ENCODE assay signal across 10 mouse cellular contexts in the genomic region with DNA sequence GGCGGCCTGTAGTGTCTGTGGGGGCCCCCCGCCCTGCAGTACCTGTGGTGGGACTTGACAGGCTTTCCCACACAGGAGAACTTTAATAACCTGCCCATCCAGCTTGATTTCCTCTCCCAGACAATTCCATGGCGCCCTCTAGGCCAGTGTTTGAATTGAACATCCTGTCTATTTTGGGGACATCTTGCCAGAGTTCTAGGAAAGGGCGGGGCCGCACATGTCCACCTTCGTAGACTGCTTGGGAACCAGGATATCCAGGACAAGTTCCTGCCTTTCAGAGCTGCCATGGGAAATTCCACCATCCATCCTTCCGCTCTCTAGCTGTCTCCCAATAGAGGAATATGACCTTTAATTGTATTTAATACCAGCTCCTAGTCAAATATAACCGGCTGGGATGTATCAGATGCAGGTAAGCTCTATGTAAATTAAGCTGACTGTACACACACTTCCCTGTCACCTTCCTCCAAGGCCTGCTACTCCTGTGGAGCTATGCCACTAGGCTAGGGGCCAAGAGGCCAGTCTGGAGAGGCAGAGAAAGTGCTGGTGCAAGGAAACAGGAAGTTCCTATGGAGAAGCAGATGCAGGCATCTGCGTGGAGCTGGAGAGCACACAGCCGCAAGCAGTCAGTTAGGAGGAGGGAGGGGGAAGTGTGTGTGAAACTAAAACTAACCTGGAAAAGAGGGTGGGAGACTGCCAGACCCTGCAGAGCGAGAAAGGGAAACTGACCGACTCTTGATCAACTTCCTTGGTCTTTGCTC. TPM values are rescaled to one million over a fixed set of nuclear protein-coding genes. Genes with fewer than 3 reads are reported as not detected.
A peak's percentile ranks its signal among the peaks of the same experiment; 100 is the strongest.
DNase-seq lines count a peak whose midpoint lies in the region; ATAC-seq lines count a peak whose summit lies in the region.
"Had no signal": no experiment of that assay in that cellular context is flagged by ENCODE, and none has a peak within 500 bp of the region (broad histone marks: within the 10 kb centered on the region; RNA-seq: fewer than 3 reads in every experiment).

No protein-coding gene starts in this region.

- no peak overlapping the region for H3K27ac ChIP-seq in liver, embryonic 12.5 days
- H3K27ac ChIP-seq in heart, embryonic 13.5 days (replicated peaks) = peak overlapping the region; percentile 53
- H3K27ac ChIP-seq in midbrain, embryonic 14.5 days (replicated peaks; ENCODE audit: low read depth, low read length) = no peak overlapping the region
- H3K27ac ChIP-seq: neural tube, embryonic 12.5 days had no signal

- H3K27me3 ChIP-seq in liver, embryonic 12.5 days (replicated peaks) = peaks cover 63% of the 10 kb centered on the region
- no peaks in the 10 kb centered on the region for H3K27me3 ChIP-seq in heart, embryonic 13.5 days (replicated peaks)
- no peaks in the 10 kb centered on the region for H3K27me3 ChIP-seq in midbrain, embryonic 14.5 days (ENCODE audit: control insufficient read depth, insufficient read depth, low read length)
- H3K27me3 ChIP-seq: neural tube, embryonic 12.5 days had no signal

- WGBS in liver, embryonic 12.5 days (ENCODE audit: insufficient replicate concordance) = 58% methylated on average over 12 of the region's 12 CpGs
- WGBS in heart, embryonic 13.5 days = 73% methylated on average over 12 of the region's 12 CpGs
- 89% methylated on average over 12 of the region's 12 CpGs for WGBS in midbrain, embryonic 14.5 days

- no peak for ATAC-seq in liver, embryonic 12.5 days
- no peak for ATAC-seq in heart, embryonic 13.5 days (ENCODE audit: extremely low read depth, insufficient number of reproducible peaks, low FRiP score, low TSS enrichment)
- ATAC-seq in neutrophil, adult 5-6 weeks (ENCODE audit: extremely low read depth, insufficient number of reproducible peaks, low FRiP score, poor library complexity, severe bottlenecking) = 0 out of 2 replicates have a peak, but pooled peaks have one; percentile 13
- ATAC-seq in midbrain, embryonic 14.5 days (ENCODE audit: low FRiP score, low TSS enrichment) = no peak

- H3K9me3 ChIP-seq in liver, embryonic 12.5 days (replicated peaks) = no peaks in the 10 kb centered on the region
- no peaks in the 10 kb centered on the region for H3K9me3 ChIP-seq in heart, embryonic 13.5 days
- H3K9me3 ChIP-seq in midbrain, embryonic 14.5 days (ENCODE audit: control insufficient read depth, low read length) = no peaks in the 10 kb centered on the region
- H3K9me3 ChIP-seq: neural tube, embryonic 12.5 days had no signal

- H3K36me3 ChIP-seq in liver, embryonic 12.5 days = 0 out of 2 replicates have a peak, but pooled peaks cover 2% of the 10 kb centered on the region
- H3K36me3 ChIP-seq in heart, embryonic 13.5 days = peaks cover 58% of the 10 kb centered on the region
- peaks cover 23% of the 10 kb centered on the region for H3K36me3 ChIP-seq in midbrain, embryonic 14.5 days (ENCODE audit: control insufficient read depth, insufficient read depth, low read length)

- peaks cover 38% of the 10 kb centered on the region for H3K4me1 ChIP-seq in liver, embryonic 12.5 days
- peaks cover 60% of the 10 kb centered on the region for H3K4me1 ChIP-seq in heart, embryonic 13.5 days
- no peaks in the 10 kb centered on the region for H3K4me1 ChIP-seq in midbrain, embryonic 14.5 days (ENCODE audit: control insufficient read depth, insufficient read depth, low read length)
- H3K4me1 ChIP-seq: neural tube, embryonic 12.5 days had no signal

- H3K4me2 ChIP-seq in liver, embryonic 12.5 days = no peak overlapping the region
- no peak overlapping the region for H3K4me2 ChIP-seq in heart, embryonic 13.5 days
- no peak overlapping the region for H3K4me2 ChIP-seq in midbrain, embryonic 14.5 days (ENCODE audit: low read length)
- H3K4me2 ChIP-seq: neural tube, embryonic 12.5 days had no signal

- H3K4me3 ChIP-seq in liver, embryonic 12.5 days = no peak overlapping the region
- H3K4me3 ChIP-seq in heart, embryonic 13.5 days = no peak overlapping the region
- H3K4me3 ChIP-seq in midbrain, embryonic 14.5 days (replicated peaks; ENCODE audit: low read depth, low read length) = no peak overlapping the region
- H3K4me3 ChIP-seq: neural tube, embryonic 12.5 days had no signal

- DNase-seq in liver = peak; percentile 29
- peak; percentile 71 to 84 for DNase-seq in kidney, postnatal 25 days
- no peak for DNase-seq in layer of hippocampus, adult 11-12 months (ENCODE audit: low spot score)
- no peak for DNase-seq in midbrain, embryonic 14.5 days
- no peak for DNase-seq in right cerebral cortex, adult 2 months (ENCODE audit: low spot score in 2 of 2)

- H3K9ac ChIP-seq in liver, embryonic 12.5 days = no peak overlapping the region
- no peak overlapping the region for H3K9ac ChIP-seq in heart, embryonic 13.5 days
- H3K9ac ChIP-seq in midbrain, embryonic 14.5 days (replicated peaks; ENCODE audit: low read length) = no peak overlapping the region
- H3K9ac ChIP-seq: neural tube, embryonic 12.5 days had no signal

RNA-seq across cellular contexts. Expression of a gene that starts 16.2 kb away (rescaled TPM):
- 4.7 and 5.7 TPM in 2 replicates for polyA plus RNA-seq in liver, embryonic 12.5 days (2016; fragmentation: Nextera tagmentation; extraction: Ambion mirVana)
- polyA plus RNA-seq in heart, embryonic 13.5 days (2015; fragmentation: Nextera tagmentation; extraction: Ambion mirVana) = 26.9 and 27.3 TPM in 2 replicates
- total RNA-seq in neutrophil, adult 5-6 weeks (2017) = 0.70 and 2.6 TPM in 2 replicates
- polyA plus RNA-seq in midbrain, embryonic 14.5 days (2014; fragmentation: Nextera tagmentation; extraction: Ambion mirVana) = 29.6 and 31.9 TPM in 2 replicates
- total RNA-seq: MEL had no signal

RNA-seq across cellular contexts. Expression of a gene that starts 41.8 kb away (rescaled TPM):
- polyA plus RNA-seq in liver, embryonic 12.5 days (2016; fragmentation: Nextera tagmentation; extraction: Ambion mirVana) = 2.4 and 2.5 TPM in 2 replicates
- polyA plus RNA-seq in heart, embryonic 13.5 days (2015; fragmentation: Nextera tagmentation; extraction: Ambion mirVana) = 17.4 and 19.3 TPM in 2 replicates
- total RNA-seq in neutrophil, adult 5-6 weeks (2017) = 4.3 and 4.8 TPM in 2 replicates
- polyA plus RNA-seq in midbrain, embryonic 14.5 days (2014; fragmentation: Nextera tagmentation; extraction: Ambion mirVana) = 0.36 TPM in 1 of 2 replicates, not detected in the other
- total RNA-seq: MEL had no signal

RNA-seq across cellular contexts. Expression of a gene that starts 45.2 kb away (rescaled TPM):
- polyA plus RNA-seq in liver, embryonic 12.5 days (2016; fragmentation: Nextera tagmentation; extraction: Ambion mirVana) = 3.5 and 4.0 TPM in 2 replicates
- polyA plus RNA-seq in heart, embryonic 13.5 days (2015; fragmentation: Nextera tagmentation; extraction: Ambion mirVana) = 26.2 and 27.9 TPM in 2 replicates
- total RNA-seq in neutrophil, adult 5-6 weeks (2017) = 19.2 and 19.4 TPM in 2 replicates
- polyA plus RNA-seq in midbrain, embryonic 14.5 days (2014; fragmentation: Nextera tagmentation; extraction: Ambion mirVana) = 2.0 and 6.3 TPM in 2 replicates

Comparison
In these comparisons a context has a peak if more than half of its experiments do, and no peak if none do; other contexts are left out.
1. DNase-seq: peak in liver (single experiment) and kidney, postnatal 25 days (2 of 2); none in layer of hippocampus, adult 11-12 months (single experiment), midbrain, embryonic 14.5 days (single experiment) and right cerebral cortex, adult 2 months (0 of 2).